Mouse (Mus musculus): Measurements from ENCODE around the gene Hoxc10.

Hoxc10 gene

DNA sequence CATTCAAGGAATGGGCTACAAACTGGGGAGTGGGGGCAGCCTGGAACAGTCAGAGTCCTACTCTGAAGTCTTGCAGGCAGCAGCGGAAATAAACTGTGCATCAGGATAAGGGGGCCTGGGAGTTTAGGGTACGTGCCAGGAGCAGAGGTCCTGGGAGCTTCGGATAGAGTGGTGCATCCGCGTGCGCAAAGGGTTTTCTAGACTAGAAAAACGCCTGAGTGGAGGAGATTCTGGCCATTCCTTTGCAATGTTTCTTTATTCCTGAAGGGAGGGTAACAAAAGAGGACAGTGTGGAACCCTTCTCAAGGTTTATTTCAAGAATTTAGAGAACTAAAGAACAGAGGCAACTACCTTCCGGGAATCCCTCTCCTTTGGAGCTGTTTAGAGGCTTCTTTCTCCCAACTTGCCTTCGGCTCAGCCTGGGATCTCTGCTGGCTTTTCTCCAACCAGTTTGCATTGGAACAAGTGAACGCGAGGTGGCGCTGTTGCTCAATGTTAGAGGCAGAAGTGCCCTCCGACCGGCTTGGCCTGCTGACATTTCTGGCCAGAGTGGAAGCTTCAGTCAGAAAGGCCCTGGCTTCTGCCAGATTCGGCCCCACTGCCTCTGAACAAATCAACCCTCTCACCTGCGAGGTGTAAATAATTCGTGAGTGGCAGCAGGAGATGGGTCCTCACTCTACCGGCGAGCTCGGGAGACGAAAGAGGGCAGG lies 20.7 kb downstream of the Hoxc10 start:
- peak; percentile 2 for DNase-seq (ENCODE audit: extremely low read depth, low read depth, low spot score)

DNA sequence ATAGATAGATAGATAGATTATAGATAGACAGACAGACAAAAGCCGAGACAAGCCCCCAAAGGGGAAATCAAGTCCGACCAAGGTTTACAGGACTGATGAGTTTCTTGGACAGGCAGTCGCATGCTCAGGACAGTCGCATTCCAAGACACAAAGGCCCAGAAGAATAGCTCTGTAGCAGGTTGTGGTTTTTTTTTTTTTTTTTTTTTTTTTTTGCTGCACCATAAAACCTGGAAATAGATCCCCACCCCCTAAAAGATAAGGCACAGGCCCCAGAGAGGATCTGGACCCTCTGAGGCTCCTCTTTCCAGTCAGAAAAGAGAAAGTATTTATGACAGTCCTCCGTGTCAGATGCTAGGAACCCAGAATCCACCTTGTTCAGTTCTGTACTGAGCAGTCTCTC lies 21.5 kb downstream of the Hoxc10 start:
- DNase-seq (ENCODE audit: extremely low read depth, low read depth, low spot score), result no peak

DNA sequence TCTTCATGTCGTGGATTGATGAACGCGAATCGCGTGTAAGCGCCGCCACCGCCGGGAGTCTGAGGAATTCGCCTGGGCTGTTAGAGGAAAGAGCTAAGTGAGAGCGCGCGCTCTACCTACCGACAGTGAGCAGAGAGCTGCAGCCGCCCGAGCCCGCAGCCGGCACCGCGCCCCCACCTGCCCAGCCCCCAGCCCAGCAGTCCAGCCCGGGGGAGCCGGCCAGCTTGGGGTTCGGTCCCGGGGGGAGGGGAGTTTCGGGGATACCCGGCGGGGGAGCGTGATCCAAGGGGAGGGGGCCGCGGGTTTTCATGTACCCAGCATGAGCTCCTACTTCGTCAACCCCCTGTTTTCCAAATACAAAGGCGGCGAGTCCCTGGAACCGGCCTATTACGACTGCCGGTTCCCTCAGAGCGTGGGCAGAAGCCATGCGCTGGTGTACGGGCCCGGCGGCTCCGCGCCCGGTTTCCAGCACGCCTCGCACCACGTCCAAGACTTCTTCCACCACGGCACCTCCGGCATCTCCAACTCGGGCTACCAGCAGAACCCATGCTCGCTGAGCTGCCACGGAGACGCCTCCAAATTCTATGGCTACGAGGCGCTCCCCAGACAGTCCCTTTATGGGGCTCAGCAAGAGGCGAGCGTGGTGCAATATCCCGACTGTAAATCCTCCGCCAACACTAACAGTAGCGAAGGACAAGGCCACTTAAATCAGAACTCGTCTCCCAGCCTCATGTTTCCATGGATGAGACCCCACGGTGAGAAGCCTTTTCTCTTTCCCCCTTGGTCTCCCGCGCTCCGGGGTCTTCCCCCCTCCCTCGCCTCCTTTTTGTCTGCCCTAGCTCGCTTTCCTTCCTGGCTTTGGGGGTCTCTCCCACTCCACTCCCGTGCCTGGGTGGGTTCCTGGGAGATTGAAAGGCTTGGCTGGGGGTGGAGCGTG lies 24.1 kb downstream of the Hoxc10 start, which contains the start of gene Hoxc8:
Hoxc8 (plus strand) TSS at position 147 of the 937 bp plus-strand sequence.
- DNase-seq (ENCODE audit: extremely low read depth, low read depth, low spot score), result no peak

DNA sequence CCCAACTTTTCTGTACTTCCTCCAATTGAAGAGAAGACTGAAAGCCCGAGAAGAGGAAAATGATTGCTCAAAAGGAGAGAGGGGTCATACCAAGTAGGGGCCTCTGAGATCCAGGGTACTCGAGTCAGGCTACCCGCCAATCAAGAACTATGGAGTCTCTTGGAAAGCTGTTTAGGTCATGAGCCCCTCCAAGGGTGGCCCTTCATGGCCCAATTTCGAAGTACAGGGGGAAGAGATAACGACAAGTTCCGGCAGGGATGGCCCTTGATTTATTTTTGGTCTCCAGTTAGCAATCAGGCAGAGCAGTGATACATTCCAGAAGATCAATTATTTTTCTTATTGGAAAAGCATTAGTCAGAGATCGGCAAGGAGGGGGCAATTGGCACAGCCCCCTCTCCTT lies 25.2 kb downstream of the Hoxc10 start:
- no peak for DNase-seq (ENCODE audit: extremely low read depth, low read depth, low spot score)

DNA sequence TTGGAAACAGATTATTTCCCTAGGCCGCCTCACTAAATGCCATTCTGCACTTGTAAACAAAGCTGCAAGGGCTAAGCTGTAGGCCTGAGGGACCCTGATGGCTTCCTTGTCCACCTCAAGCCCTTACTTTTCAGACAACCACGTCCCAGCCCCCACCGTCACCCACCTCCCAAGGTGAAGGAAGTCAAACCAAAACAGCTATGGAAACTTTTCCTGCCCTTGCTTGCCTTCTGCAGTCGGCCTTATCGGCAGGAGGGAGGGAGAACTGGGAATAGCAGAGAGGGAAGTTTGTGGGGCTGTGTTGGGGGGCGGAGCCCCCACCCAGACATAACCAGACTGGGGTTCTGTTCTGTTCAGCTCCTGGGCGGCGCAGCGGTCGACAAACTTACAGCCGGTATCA lies 25.6 kb downstream of the Hoxc10 start:
- DNase-seq (ENCODE audit: extremely low read depth, low read depth, low spot score), result no peak

DNA sequence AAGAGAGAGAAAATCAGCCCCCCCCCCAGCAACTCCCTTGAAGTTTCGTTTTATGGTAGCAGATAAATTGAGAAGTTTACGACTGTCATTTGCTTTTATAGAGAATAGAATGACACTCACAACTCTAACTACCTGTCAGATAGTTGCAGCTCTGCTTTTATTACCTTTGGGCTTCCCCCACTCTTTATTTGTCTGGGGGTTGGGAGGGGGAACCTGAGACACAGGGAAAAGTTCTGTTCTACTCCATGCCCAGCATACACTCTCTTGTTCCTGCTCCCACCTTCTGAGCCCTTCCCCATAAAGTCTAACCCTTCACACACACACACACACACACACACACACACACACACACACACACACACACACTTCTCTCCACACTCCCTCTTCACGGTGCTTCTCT lies 26.3 kb downstream of the Hoxc10 start:
- DNase-seq (ENCODE audit: extremely low read depth, low read depth, low spot score), result no peak

DNA sequence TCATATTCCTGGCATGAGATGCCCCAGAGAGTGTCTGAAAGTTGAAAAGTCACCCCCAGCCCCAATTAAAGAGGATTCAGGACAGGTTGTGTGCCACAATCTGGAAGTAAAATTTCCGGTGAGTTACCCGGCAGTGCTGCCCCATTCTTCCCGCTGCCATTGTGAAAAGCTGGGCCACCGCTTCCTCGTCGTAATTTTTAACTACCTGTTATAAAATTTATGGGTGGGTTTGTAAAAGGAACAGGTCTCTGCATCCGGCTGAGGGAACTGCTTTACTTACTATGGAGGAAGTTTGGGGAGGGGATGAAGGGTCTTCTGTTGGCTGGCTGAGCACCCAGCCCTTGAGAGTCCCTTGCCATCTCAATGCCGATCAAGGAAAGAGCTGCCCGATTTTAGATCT lies 30.0 kb downstream of the Hoxc10 start:
- no peak for DNase-seq (ENCODE audit: extremely low read depth, low read depth, low spot score)

DNA sequence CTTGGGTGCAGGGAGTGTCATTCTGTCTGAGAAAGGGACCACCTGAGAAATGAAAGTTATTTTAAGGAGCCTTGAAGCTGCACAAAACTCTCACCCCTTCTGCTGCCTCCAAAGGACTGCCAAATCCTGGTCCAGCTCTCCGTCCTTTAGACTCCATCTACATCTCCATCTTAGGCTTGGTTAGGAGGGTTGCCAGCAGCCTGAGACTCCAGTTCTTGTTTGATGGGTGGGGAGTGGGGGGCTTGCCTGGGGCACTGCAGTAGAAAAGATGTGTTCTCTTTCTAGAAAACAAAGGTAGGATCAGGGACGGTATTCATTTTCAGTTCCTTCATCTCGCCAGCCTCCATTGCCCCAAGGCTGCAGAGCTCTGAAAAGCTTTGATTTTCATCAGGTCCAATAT lies 30.8 kb downstream of the Hoxc10 start:
- DNase-seq (ENCODE audit: extremely low read depth, low read depth, low spot score), result no peak

DNA sequence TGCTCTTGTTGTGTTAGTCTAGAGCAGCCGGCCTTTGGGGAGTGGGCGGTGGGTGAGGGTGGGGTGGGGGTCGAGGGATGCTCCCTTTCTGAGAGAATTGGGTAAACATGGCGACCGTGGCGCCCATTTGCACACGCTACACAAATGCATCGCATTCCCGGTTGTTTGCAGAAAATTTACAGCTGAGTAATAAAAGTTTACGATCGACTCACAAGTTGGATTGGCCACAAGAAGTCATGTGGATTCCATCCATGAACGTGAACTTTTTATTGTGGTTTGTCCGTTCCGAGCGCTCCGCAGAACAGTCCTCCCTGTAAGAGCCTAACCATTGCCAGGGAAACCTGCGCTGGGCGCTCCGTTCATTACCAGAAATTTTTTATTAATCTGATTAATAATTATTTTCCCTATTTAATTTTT lies 31.4 kb downstream of the Hoxc10 start, which contains the start of gene Hoxc6:
Hoxc6 (plus strand) TSS at position 319 of the 417 bp plus-strand sequence.
- no peak for DNase-seq (ENCODE audit: extremely low read depth, low read depth, low spot score)

DNA sequence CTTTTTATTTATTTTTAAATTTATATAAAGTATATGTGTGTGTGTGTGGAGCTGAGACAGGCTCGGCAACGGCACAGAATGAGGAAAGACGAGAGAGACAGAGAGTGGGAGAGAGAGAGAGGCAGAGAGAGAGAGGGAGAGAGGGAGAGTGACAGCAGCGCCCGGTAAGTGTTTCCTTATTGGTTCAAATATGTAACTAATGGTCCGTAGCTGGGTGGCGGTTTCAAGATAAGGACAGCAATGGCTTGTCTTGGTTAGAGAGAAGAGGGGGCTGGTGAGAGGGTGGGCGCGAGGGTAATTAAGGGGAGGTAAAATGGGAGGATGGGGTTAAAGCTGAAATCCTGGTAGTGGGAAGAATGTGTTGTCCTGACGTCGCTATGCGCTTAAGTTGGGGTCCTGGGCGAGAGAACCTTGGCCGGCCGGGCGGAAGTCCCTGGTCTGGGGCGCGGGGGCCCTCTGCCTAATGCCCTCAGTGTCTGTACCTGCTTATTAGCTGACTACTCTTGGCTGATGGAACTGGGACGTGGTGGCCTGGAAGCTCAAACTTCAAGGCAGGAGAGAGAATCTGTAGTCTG lies 32.1 kb downstream of the Hoxc10 start:
- no peak for DNase-seq (ENCODE audit: extremely low read depth, low read depth, low spot score)

DNA sequence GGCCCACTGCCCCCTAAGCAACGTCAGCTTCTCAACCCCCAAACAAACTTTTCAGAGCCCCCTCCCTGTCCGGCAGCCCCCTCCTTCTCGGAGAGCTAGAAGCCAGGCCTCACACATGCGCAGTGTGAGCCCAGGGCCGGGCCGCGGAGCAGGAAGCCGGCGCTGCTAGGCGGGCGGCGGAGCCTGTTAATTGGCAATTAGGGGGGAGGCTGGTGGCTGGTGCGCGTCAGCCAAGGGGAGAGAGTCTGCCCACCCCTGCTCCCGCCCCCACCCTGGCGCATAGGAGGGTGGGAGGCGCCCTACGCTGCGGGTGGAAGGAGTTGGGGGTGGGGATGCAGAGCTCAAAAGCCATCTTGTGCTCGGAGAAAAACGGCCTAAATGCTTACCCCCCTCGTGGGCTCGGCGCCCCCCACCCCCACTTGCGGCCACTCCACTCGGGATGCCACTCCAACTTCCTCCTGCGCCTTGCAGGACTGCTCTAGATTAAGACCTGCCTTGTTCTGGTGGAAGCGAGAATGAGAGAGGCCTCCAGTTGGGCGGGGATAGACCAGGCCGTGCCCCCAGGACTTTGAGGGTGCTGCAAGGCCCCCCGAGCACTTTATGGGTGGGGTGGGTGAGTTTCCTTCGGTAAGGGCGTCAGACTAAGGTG lies 32.7 kb downstream of the Hoxc10 start:
- DNase-seq (ENCODE audit: extremely low read depth, low read depth, low spot score), result no peak

DNA sequence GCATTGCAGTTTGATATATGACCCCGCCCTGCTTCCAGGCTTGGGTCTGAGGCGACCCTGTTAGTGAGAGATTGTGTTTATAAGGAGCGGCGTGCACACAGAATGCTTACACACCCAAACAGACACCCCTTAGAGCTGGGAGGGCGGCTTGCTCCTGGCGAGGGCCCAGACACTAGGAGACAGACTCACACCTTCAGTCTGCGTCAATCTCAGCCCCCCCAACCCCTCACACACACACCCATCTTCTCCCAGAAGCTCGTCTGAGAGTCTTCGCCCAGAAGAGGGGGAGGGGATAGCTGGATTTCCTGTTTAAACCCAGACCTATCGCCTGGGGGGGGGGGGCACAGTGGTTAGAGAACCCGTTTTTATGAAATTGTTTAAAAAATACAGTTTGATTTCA lies 33.4 kb downstream of the Hoxc10 start:
- no peak for DNase-seq (ENCODE audit: extremely low read depth, low read depth, low spot score)

DNA sequence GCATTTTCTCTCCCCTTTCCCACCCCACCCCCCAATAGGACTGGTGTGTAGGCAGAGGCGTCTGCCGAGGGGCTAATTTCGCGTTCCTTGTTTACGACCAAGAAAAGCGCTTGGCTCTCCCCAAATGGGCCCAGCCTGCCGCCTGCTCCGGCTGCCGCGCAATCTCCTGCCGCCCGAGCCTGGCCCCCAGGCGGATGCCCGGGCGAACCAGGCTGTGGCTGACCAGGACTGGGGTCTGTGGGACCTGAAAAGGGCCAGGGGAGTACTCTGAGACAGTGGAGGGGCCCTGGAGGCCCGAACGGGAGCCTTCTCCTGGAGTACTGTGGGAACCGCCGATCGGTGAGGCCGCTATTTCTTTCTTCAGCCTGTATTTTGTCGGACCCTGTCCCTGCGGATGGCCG lies 33.9 kb downstream of the Hoxc10 start:
- no peak for DNase-seq (ENCODE audit: extremely low read depth, low read depth, low spot score)

DNA sequence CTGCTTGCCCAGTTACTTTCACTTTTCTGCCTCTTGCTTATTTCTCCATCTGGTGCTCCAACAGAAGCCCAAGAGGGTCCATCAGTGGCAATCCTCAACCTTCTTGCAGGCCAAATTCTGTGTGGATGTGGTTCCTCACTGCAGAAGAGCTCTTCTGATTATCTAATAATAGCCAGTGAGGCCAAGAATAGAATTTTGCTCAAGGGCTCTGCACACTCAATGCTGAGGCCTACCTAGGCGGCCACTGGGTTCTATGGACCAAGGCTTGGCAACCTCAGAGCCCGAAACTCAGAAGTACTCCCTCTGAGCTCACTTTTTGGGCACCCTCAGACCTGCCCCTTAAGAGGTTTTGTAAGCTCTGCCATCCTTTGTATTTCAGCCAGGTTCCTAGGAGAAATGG lies 34.8 kb downstream of the Hoxc10 start:
- DNase-seq (ENCODE audit: extremely low read depth, low read depth, low spot score), result no peak

DNA sequence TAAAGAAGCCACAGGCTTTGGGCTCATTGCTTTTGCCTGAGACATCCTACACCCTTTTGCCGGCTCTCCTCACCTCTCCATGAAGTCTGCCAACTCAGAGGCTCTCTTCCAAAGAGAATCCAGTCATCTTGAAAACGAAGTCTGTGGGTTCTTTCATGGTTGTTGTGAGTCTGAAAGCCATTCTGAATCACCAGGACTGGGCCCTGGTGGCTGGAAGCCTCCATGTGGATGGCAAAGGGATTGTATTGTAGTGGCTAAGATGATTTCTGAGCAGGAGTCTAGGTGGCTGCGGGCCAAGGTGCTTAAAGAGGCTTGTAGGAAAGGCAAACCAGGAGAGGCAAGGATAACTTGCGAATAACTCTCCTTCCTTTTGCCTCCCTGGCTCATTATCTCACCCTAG lies 35.6 kb downstream of the Hoxc10 start:
- DNase-seq (ENCODE audit: extremely low read depth, low read depth, low spot score), result no peak

DNA sequence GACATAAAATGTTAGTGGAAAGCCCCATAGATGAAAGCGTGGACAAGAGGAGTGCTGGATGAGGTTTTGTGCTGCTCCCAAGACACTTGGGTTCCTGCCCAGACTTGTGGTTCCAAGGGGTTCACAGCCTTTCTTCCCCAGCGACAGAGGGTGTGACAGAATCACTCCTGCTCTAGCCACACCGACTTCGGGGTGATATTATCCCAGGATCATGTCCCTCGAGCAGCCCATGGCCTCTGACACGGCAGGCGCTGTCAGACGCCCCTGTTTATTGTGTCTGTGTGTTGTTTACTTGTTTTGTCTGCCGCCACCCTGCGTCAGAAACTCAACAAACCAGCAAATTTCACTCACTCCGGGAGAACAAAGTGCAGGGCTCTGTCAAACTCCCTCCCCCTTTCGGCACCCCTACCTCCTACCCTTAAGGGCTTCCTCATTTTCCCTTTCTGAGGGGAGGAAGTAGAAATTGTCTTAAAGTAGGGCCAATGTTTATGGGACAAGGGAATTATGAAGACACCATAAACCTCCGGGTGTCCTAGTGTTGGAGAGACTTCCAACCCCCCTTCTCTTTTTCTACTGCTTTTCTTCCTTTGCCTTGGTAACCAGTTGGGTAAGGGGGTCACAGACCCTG lies 36.3 kb downstream of the Hoxc10 start:
- DNase-seq (ENCODE audit: extremely low read depth, low read depth, low spot score), result no peak

DNA sequence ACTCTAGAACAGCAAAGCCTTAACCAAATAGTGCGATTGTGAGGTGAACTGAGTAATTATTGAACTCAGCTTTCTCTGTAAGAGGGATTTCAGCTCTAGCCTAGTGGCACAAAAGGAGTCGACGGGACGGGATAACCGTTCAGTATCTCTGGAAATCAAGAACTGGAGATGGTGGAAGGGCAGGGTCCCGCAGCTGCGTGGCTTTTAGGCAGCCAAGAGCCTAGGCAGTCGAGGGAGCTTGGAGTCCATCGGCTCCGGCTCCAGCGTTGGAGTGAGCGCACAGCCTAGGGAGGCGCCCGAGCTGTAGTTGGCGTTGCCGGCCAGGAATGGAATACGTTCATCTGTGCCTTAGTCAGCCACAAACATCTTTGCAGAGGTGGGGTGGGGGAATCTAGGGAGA lies 38.7 kb downstream of the Hoxc10 start:
- no peak for DNase-seq (ENCODE audit: extremely low read depth, low read depth, low spot score)

DNA sequence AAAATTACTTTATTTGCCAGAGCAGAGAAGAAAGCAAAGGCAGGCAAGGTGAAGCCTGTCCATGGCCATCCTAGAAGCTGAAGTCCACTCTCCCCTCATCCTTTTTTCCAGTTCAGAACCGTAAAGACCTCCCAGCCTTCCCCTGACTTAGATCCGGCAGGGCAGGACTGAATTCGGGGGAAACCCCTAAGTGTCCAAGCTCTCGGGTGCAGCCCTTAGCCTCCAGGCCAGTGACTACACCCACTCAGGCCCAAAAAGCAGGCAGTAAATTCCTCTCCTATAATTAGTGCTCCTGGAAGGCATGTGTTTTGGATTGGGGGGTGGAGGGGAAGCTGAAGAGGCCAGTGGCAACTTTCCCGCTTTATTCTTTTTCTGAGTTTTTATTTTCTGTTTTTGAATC lies 39.2 kb downstream of the Hoxc10 start:
- DNase-seq (ENCODE audit: extremely low read depth, low read depth, low spot score), result no peak

DNA sequence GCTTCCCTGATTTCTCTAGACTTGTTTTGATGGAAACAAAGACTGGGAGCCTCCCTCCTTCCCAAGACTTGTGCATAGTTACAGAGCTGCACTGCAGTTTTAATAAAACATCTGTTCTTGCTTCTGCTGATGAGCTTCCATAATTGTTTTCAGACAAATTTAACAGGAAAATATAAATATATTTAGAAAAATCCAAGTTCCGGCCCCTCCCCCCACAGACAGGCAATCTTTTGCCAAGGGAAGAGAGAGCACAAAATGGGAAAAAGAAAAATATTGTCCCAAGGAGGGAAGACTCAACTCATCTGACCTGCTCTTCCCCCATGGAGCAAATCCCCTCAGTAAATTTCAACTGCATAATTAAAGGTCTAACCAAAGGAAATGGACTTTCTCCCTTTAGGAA lies 39.7 kb downstream of the Hoxc10 start:
- DNase-seq (ENCODE audit: extremely low read depth, low read depth, low spot score), result no peak

DNA sequence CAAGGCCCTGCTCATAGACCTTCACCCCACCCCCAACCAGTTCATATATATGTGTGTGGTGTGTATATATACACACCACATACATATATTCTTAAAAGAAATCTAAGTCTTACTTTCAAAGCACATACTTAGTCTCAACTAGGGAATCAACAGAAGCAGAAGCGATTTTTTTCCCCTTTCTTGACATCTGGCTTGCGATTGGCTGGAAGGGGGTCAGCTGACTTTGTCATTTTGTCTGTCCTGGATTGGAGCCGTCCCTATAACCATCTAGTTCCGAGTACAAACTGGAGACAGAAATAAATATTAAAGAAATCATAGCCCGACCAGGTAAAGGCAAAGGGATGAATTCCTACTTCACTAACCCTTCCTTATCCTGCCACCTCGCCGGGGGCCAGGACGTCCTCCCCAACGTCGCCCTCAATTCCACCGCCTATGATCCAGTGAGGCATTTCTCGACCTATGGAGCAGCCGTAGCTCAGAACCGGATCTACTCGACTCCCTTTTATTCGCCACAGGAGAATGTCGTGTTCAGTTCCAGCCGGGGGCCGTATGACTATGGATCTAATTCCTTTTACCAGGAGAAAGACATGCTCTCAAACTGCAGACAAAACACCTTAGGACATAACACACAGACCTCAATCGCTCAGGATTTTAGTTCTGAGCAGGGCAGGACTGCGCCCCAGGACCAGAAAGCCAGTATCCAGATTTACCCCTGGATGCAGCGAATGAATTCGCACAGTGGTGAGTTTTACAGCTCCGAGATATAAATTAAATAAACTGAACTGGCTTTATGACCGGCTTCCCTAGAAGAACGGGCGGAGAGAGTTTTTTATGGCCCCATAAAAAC lies 42.9 kb downstream of the Hoxc10 start:
- DNase-seq (ENCODE audit: extremely low read depth, low read depth, low spot score), result no peak

All from fat pad, adult 2 months (tissue).